Comparison of ENCODE assay signal across 21 mouse cellular contexts in genomic region chr6:29904281-29904680, GRCm38 (mm10). TPM values are rescaled to one million over a fixed set of nuclear protein-coding genes. Genes with fewer than 3 reads are reported as not detected.
DNase-seq lines count a peak whose midpoint lies in the region; ATAC-seq and TF ChIP-seq lines count a peak whose summit lies in the region.
"Had no signal": no experiment of that assay in that cellular context is flagged by ENCODE, and none has a peak within 500 bp of the region (broad histone marks: within the 10 kb centered on the region; RNA-seq: fewer than 3 reads in every experiment).

No protein-coding gene starts in this region.

- H3K4me3 ChIP-seq in heart, adult 2 months = no peak overlapping the region
- H3K4me3 ChIP-seq in heart, embryonic 12.5 days = no peak overlapping the region
- no peak overlapping the region for H3K4me3 ChIP-seq in heart, embryonic 16.5 days (ENCODE audit: low read length)
- H3K4me3 ChIP-seq: embryonic facial prominence, embryonic 12.5 days; forebrain, embryonic 12.5 days; gastrocnemius, adult 2 months; hindbrain, embryonic 12.5 days had no signal

- H3K9ac ChIP-seq in heart, adult 2 months (ENCODE audit: low read depth, low read length) = no peak overlapping the region
- no peak overlapping the region for H3K9ac ChIP-seq in heart, embryonic 12.5 days
- H3K9ac ChIP-seq in heart, embryonic 16.5 days (ENCODE audit: low read length) = peak overlapping the region; percentile 34
- H3K9ac ChIP-seq: embryonic facial prominence, embryonic 12.5 days; forebrain, embryonic 12.5 days; forebrain, postnatal 0 days; hindbrain, embryonic 12.5 days had no signal

- 0 out of 2 replicates have a peak, but pooled peaks cover 4% of the 10 kb centered on the region for H3K36me3 ChIP-seq in heart, adult 2 months (ENCODE audit: control insufficient read depth, insufficient read depth, low read length)
- peaks cover 18% of the 10 kb centered on the region for H3K36me3 ChIP-seq in heart, embryonic 12.5 days
- peaks cover 7% of the 10 kb centered on the region for H3K36me3 ChIP-seq in heart, embryonic 16.5 days (ENCODE audit: control insufficient read depth, insufficient read depth)

- H3K27me3 ChIP-seq in heart, adult 2 months (ENCODE audit: control insufficient read depth, insufficient read depth, low read length) = no peaks in the 10 kb centered on the region
- no peaks in the 10 kb centered on the region for H3K27me3 ChIP-seq in heart, embryonic 12.5 days (replicated peaks)
- H3K27me3 ChIP-seq in heart, embryonic 16.5 days (ENCODE audit: control insufficient read depth, insufficient read depth, low read length) = no peaks in the 10 kb centered on the region
- H3K27me3 ChIP-seq: embryonic facial prominence, embryonic 12.5 days; forebrain, embryonic 12.5 days; hindbrain, embryonic 12.5 days had no signal

- no peak for TF ChIP-seq POLR2A in heart, adult 2 months (IDR thresholded peaks at IDR 0.05; ENCODE audit: insufficient read depth, low read depth, low read length)

- H3K9me3 ChIP-seq in heart, embryonic 12.5 days (replicated peaks) = no peaks in the 10 kb centered on the region
- no peaks in the 10 kb centered on the region for H3K9me3 ChIP-seq in heart, embryonic 16.5 days (replicated peaks; ENCODE audit: control insufficient read depth, low read length)
- H3K9me3 ChIP-seq: embryonic facial prominence, embryonic 12.5 days; forebrain, embryonic 12.5 days; hindbrain, embryonic 12.5 days had no signal

- H3K4me2 ChIP-seq in heart, embryonic 12.5 days = no peak overlapping the region
- no peak overlapping the region for H3K4me2 ChIP-seq in heart, embryonic 16.5 days (ENCODE audit: low read depth, low read length)
- H3K4me2 ChIP-seq: embryonic facial prominence, embryonic 12.5 days; forebrain, embryonic 12.5 days; hindbrain, embryonic 12.5 days had no signal

- H3K4me1 ChIP-seq in heart, adult 2 months (ENCODE audit: control insufficient read depth, insufficient read depth, low read length) = peaks cover 5% of the 10 kb centered on the region
- H3K4me1 ChIP-seq in heart, embryonic 12.5 days (replicated peaks) = peaks cover 30% of the 10 kb centered on the region
- H3K4me1 ChIP-seq in heart, embryonic 16.5 days (ENCODE audit: control insufficient read depth, insufficient read depth, low read length) = peaks cover 31% of the 10 kb centered on the region
- H3K4me1 ChIP-seq: embryonic facial prominence, embryonic 12.5 days; forebrain, embryonic 12.5 days; hindbrain, embryonic 12.5 days had no signal

- peak overlapping the region; percentile 68 for H3K27ac ChIP-seq in heart, adult 2 months
- peak overlapping the region; percentile 95 for H3K27ac ChIP-seq in heart, embryonic 12.5 days (ENCODE audit: poor library complexity, severe bottlenecking)
- peak overlapping the region; percentile 96 for H3K27ac ChIP-seq in heart, embryonic 16.5 days (ENCODE audit: low read length)
- H3K27ac ChIP-seq: embryonic facial prominence, embryonic 12.5 days; forebrain, embryonic 12.5 days; gastrocnemius, adult 2 months; hindbrain, embryonic 12.5 days had no signal

- no peak for TF ChIP-seq EP300 in heart, adult 2 months (IDR thresholded peaks at IDR 0.05; ENCODE audit: insufficient read depth, low read depth, low read length)

- WGBS in heart, adult 2 months = 38% methylated on average over 3 of the region's 3 CpGs
- 33% methylated on average over 3 of the region's 3 CpGs for WGBS in heart, embryonic 12.5 days
- 26% methylated on average over 3 of the region's 3 CpGs for WGBS in heart, embryonic 16.5 days

- no peaks in the 10 kb centered on the region for H3K79me2 ChIP-seq in heart, adult 2 months (replicated peaks; ENCODE audit: control insufficient read depth, insufficient read depth, low read length)

- ATAC-seq in heart, embryonic 12.5 days (ENCODE audit: insufficient number of reproducible peaks, low FRiP score) = no peak
- peak; percentile 85 for ATAC-seq in heart, embryonic 16.5 days (replicated peaks; ENCODE audit: extremely low read depth, insufficient read depth, low FRiP score)
- ATAC-seq: hindbrain, embryonic 16.5 days; inflammation-experienced regulatory T-cells, adult 6 months; intestine, postnatal 0 days had no signal

- intact Hi-C loops in heart, adult 2 months (cut with DNase I) = no loop called here
- intact Hi-C loops in heart, postnatal 14 days (cut with DNase I) = no loop called here

- no peak for TF ChIP-seq CTCF in heart, adult 2 months (IDR thresholded peaks at IDR 0.05)

- DNase-seq in heart, adult 2 months = no peak
- no peak for DNase-seq in heart, postnatal 14 days
- DNase-seq in cerebellum, postnatal 36 days = no peak
- DNase-seq in layer of hippocampus, adult 9-11 months = no peak
- DNase-seq in frontal cortex, adult 2 months (ENCODE audit: extremely low spot score in 1 of 2, low spot score in 1 of 2) = no peak
- DNase-seq: adrenal gland, postnatal 10 days; cerebellum, adult 11 months; cerebellum, adult 8-10 months; cerebellum, postnatal 14 days; forebrain, postnatal 0 days; gastrocnemius, adult 2 months; gastrocnemius, postnatal 36 days; kidney, adult 9 months had no signal

RNA-seq across cellular contexts. Expression of gene Strip2, which starts 12.5 kb away (rescaled TPM):
- 10 to 100 TPM; 46.9 to 49.8 TPM for total RNA-seq in heart, adult 2 months (2021)
- 24.2 and 42.5 TPM in 2 replicates for polyA plus RNA-seq in heart, adult 2 months (2012; rRNA removed)
- total RNA-seq in heart, postnatal 14 days (2021) = 10 to 100 TPM; 62.5 to 69.9 TPM
- 39.5 and 39.8 TPM in 2 replicates for polyA plus RNA-seq in heart, embryonic 12.5 days (2016; fragmentation: Nextera tagmentation; extraction: Ambion mirVana)
- 66.6 and 72.8 TPM in 2 replicates for polyA plus RNA-seq in heart, embryonic 16.5 days (2015; fragmentation: Nextera tagmentation; extraction: Ambion mirVana)
- polyA plus RNA-seq in frontal cortex, adult 2 months (2012; rRNA removed) = 16.4 and 24.0 TPM in 2 replicates
